Mouse (Mus musculus) thymus, adult 2 months (tissue): Measurements from ENCODE around the gene Kcnk13. TPM values are rescaled to one million over a fixed set of nuclear protein-coding genes. Genes with fewer than 3 reads are reported as not detected.

Experiments
- DNase-seq: peaks from one replicate; pipeline ENCODE4 v3.0.0; 2021
- H3K27ac ChIP-seq: fragments of 200-500 bp; 2 replicates; pipeline ENCODE4 v1.5.1; 2012; ENCODE audit warnings: low read length, control low read depth; ENCODE audit not compliant: control insufficient read depth, insufficient read depth
- H3K27me3 ChIP-seq: fragments of 200-500 bp; 2 replicates; pipeline ENCODE4 v1.6.1; 2012; ENCODE audit warnings: mild to moderate bottlenecking, low read length, moderate library complexity, mixed read lengths; ENCODE audit not compliant: control insufficient read depth, insufficient read depth
- H3K36me3 ChIP-seq: fragments of 200-500 bp; 2 replicates; pipeline ENCODE4 v1.6.1; 2012; ENCODE audit warnings: mild to moderate bottlenecking, low read length, moderate library complexity; ENCODE audit not compliant: control insufficient read depth, insufficient read depth
- H3K4me1 ChIP-seq: fragments of 200-500 bp; replicated peaks from 2 replicates; pipeline ENCODE4 v1.6.1; 2012; ENCODE audit warnings: low read length; ENCODE audit not compliant: control insufficient read depth, insufficient read depth
- H3K4me3 ChIP-seq: fragments of 200-500 bp; 2 replicates; pipeline ENCODE4 v1.5.1; 2012; ENCODE audit warnings: mild to moderate bottlenecking, low read length, control low read depth, moderate library complexity; ENCODE audit not compliant: control insufficient read depth, insufficient read depth
- CTCF ChIP-seq: fragments of 200-500 bp; IDR thresholded peaks from 2 replicates; pipeline ENCODE4 v1.5.1; 2012; ENCODE audit warnings: mild to moderate bottlenecking, control low read depth, low read length, moderate library complexity, borderline replicate concordance; ENCODE audit not compliant: control insufficient read depth, poor library complexity, insufficient read depth; ENCODE audit errors: extremely low read depth
- POLR2A ChIP-seq: fragments of 200-500 bp; IDR thresholded peaks from 2 replicates; pipeline ENCODE4 v1.6.1; 2012; ENCODE audit warnings: mild to moderate bottlenecking, low read length, control low read depth, moderate library complexity; ENCODE audit not compliant: control insufficient read depth, poor library complexity, insufficient read depth; ENCODE audit errors: extremely low read depth
- WGBS: fragments of 180-500 bp; shearing (Covaris S2); methylation state at CpG from one replicate; pipeline ENCODE4 v1.1.7; 2018; 5-methylcytosine and 5-hydroxymethylcytosine counted together
- polyA plus RNA-seq: library from polyadenylated mRNA; depleted of rRNA; stranded (reverse); fragments of >200 nt; gene quantifications from 2 replicates; pipeline ENCODE4 v1.2.3, GENCODE M21; 2012

Kcnk13 gene
- polyA plus RNA-seq, 1 experiment: 0.90 TPM

GRCm38 (mm10) chr12:99928311-99928710 lies 36.0 kb upstream of the Kcnk13 start:
- Histone ChIP-seq H3K4me1 (no peaks in the 10 kb centered on the region), H3K36me3 (peaks cover under 1% of the 10 kb centered on the region; the same call in 1 of the 2 replicates), H3K4me3 (no peak overlapping the region), H3K27me3 (no peaks in the 10 kb centered on the region), H3K27ac (no peak overlapping the region)
- 95% methylated on average over 7 of the region's 7 CpGs for WGBS
- TF ChIP-seq CTCF: no peak
- DNase-seq: no peak

- Histone ChIP-seq H3K36me3 (no peaks in the 10 kb centered on the region), H3K27ac (no peak overlapping the region), H3K4me3 (no peak overlapping the region), H3K27me3 (no peaks in the 10 kb centered on the region), H3K4me1 (no peaks in the 10 kb centered on the region)
- DNase-seq: no peak
- WGBS: 94% methylated on average over 1 of the region's 1 CpGs
- TF ChIP-seq CTCF (no peak), POLR2A (no peak)
These were observed 35.1 kb upstream of the Kcnk13 start for GRCm38 (mm10) chr12:99929160-99929559.

GRCm38 (mm10) chr12:99932245-99932644 lies 32.1 kb upstream of the Kcnk13 start:
- Histone ChIP-seq H3K27ac (no peak overlapping the region), H3K4me3 (no peak overlapping the region), H3K27me3 (no peaks in the 10 kb centered on the region), H3K4me1 (no peaks in the 10 kb centered on the region), H3K36me3 (peaks cover 6% of the 10 kb centered on the region; the same call in 1 of the 2 replicates)
- WGBS: 99% methylated on average over 4 of the region's 4 CpGs
- no peak for TF ChIP-seq POLR2A
- no peak for TF ChIP-seq CTCF
- no peak for DNase-seq

GRCm38 (mm10) chr12:99933630-99934029 lies 30.7 kb upstream of the Kcnk13 start:
- H3K4me3 ChIP-seq: no peak overlapping the region
- TF ChIP-seq CTCF (no peak), POLR2A (no peak)
- H3K4me1 ChIP-seq: no peaks in the 10 kb centered on the region
- H3K27me3 ChIP-seq: no peaks in the 10 kb centered on the region
- peaks cover 6% of the 10 kb centered on the region; the same call in 1 of the 2 replicates for H3K36me3 ChIP-seq
- WGBS: 92% methylated on average over 3 of the region's 3 CpGs
- no peak overlapping the region for H3K27ac ChIP-seq
- DNase-seq: no peak

GRCm38 (mm10) chr12:99935403-99935802 lies 28.9 kb upstream of the Kcnk13 start:
- no peaks in the 10 kb centered on the region for H3K27me3 ChIP-seq
- H3K36me3 ChIP-seq: peaks cover 6% of the 10 kb centered on the region; the same call in 1 of the 2 replicates
- no peak for DNase-seq
- no peak overlapping the region for H3K4me3 ChIP-seq
- TF ChIP-seq POLR2A (no peak), CTCF (no peak)
- H3K27ac ChIP-seq: no peak overlapping the region
- H3K4me1 ChIP-seq: no peaks in the 10 kb centered on the region
- 96% methylated on average over 8 of the region's 8 CpGs for WGBS

- Histone ChIP-seq H3K4me3 (no peak overlapping the region), H3K4me1 (peaks cover 6% of the 10 kb centered on the region; the same call in 1 of the 2 replicates), H3K36me3 (peaks cover 6% of the 10 kb centered on the region; the same call in 1 of the 2 replicates), H3K27me3 (no peaks in the 10 kb centered on the region), H3K27ac (no peak overlapping the region)
- no peak for DNase-seq
- 88% methylated on average over 4 of the region's 4 CpGs for WGBS
- TF ChIP-seq POLR2A: no peak
- no peak for TF ChIP-seq CTCF
These were observed 25.8 kb upstream of the Kcnk13 start for GRCm38 (mm10) chr12:99938476-99938875.

- TF ChIP-seq POLR2A (no peak), CTCF (no peak)
- no peak overlapping the region for H3K4me3 ChIP-seq
- peaks cover 6% of the 10 kb centered on the region; the same call in 1 of the 2 replicates for H3K4me1 ChIP-seq
- H3K27me3 ChIP-seq: no peaks in the 10 kb centered on the region
- WGBS: 93% methylated on average over 6 of the region's 6 CpGs
- H3K36me3 ChIP-seq: peaks cover 6% of the 10 kb centered on the region; the same call in 1 of the 2 replicates
- no peak for DNase-seq
- H3K27ac ChIP-seq: no peak overlapping the region
These were observed 25.1 kb upstream of the Kcnk13 start for GRCm38 (mm10) chr12:99939179-99939578.

- TF ChIP-seq POLR2A (no peak), CTCF (no peak)
- H3K27ac ChIP-seq: no peak overlapping the region
- no peak for DNase-seq
- peaks cover 6% of the 10 kb centered on the region; the same call in 1 of the 2 replicates for H3K36me3 ChIP-seq
- H3K4me3 ChIP-seq: no peak overlapping the region
- H3K27me3 ChIP-seq: no peaks in the 10 kb centered on the region
- H3K4me1 ChIP-seq: peaks cover 6% of the 10 kb centered on the region; the same call in 1 of the 2 replicates
- WGBS: 96% methylated on average over 7 of the region's 7 CpGs
These were observed 23.6 kb upstream of the Kcnk13 start for GRCm38 (mm10) chr12:99940704-99941103.
